Mouse (Mus musculus) Muller cell, postnatal 12 days (primary cell): Measurements from ENCODE around the gene Tpsg1.

Source experiments
- DNase-seq: peaks from one replicate; pipeline ENCODE4 v3.0.0-alpha.2; 2015; ENCODE audit errors: inconsistent ontology term

Tpsg1 gene

GRCm38 (mm10) chr17:25408302-25408999 is 39.4 kb downstream of the Tpsg1 start:
- DNase-seq, result no peak

- DNase-seq, result peak; percentile 87
These were observed 40.5 kb downstream of the Tpsg1 start for GRCm38 (mm10) chr17:25409621-25410020.

GRCm38 (mm10) chr17:25410180-25410579 is 41.1 kb downstream of the Tpsg1 start:
- DNase-seq, result no peak

- DNase-seq, result peak; percentile 93
These were observed 41.7 kb downstream of the Tpsg1 start for GRCm38 (mm10) chr17:25410786-25411185.

- DNase-seq, result no peak
These were observed 42.2 kb downstream of the Tpsg1 start for GRCm38 (mm10) chr17:25411251-25411650.

- no peak for DNase-seq
These were observed 45.1 kb downstream of the Tpsg1 start for GRCm38 (mm10) chr17:25414209-25414608.

GRCm38 (mm10) chr17:25414917-25415316 is 45.8 kb downstream of the Tpsg1 start:
- no peak for DNase-seq

- DNase-seq, result no peak
These were observed 46.4 kb downstream of the Tpsg1 start for GRCm38 (mm10) chr17:25415421-25415913.

- DNase-seq, result no peak
These were observed 47.1 kb downstream of the Tpsg1 start for GRCm38 (mm10) chr17:25416219-25416618.

- DNase-seq, result no peak
These were observed 48.9 kb downstream of the Tpsg1 start for GRCm38 (mm10) chr17:25417990-25418389.

- no peak for DNase-seq
These were observed 49.9 kb downstream of the Tpsg1 start for GRCm38 (mm10) chr17:25418926-25419325.

- DNase-seq, result peak; percentile 69
These were observed 51.9 kb downstream of the Tpsg1 start for GRCm38 (mm10) chr17:25420998-25421397.
